ENCODE assay signal across 11 mouse cellular contexts in genomic region chr16:77332285-77332684, GRCm38 (mm10).
DNase-seq lines count a peak whose midpoint lies in the region; ATAC-seq lines count a peak whose summit lies in the region.
"Had no signal": no experiment of that assay in that cellular context is flagged by ENCODE, and none has a peak within 500 bp of the region (broad histone marks: within the 10 kb centered on the region; RNA-seq: fewer than 3 reads in every experiment).

No protein-coding gene starts in this region.

- DNase-seq in heart, adult 9 months (ENCODE audit: low spot score in 2 of 2), result no peak
- no peak for DNase-seq in adrenal gland, postnatal 10 days
- DNase-seq in urinary bladder, postnatal 10 days (ENCODE audit: low spot score), result no peak
- no peak for DNase-seq in gastrocnemius, adult 8-10 months (ENCODE audit: low spot score in 2 of 2)
- DNase-seq: gastrocnemius, postnatal 36 days; lung, postnatal 36 days; right cerebral cortex, adult 18-20 months had no signal

- no peaks in the 10 kb centered on the region for H3K9me3 ChIP-seq in heart, embryonic 12.5 days (replicated peaks)
- H3K9me3 ChIP-seq in forebrain, embryonic 12.5 days, result no peaks in the 10 kb centered on the region
- H3K9me3 ChIP-seq in kidney, embryonic 14.5 days (ENCODE audit: control insufficient read depth, low read length), result no peaks in the 10 kb centered on the region
- H3K9me3 ChIP-seq in midbrain, embryonic 16.5 days (replicated peaks; ENCODE audit: control insufficient read depth, low read length, poor library complexity, severe bottlenecking), result no peaks in the 10 kb centered on the region

- WGBS in heart, embryonic 12.5 days, result 81% methylated on average over 6 of the region's 6 CpGs
- 64% methylated on average over 6 of the region's 6 CpGs for WGBS in forebrain, embryonic 12.5 days
- WGBS in kidney, embryonic 14.5 days, result 52% methylated on average over 6 of the region's 6 CpGs
- WGBS in midbrain, embryonic 16.5 days, result 48% methylated on average over 6 of the region's 6 CpGs

- no peak overlapping the region for H3K27ac ChIP-seq in heart, embryonic 12.5 days (ENCODE audit: poor library complexity, severe bottlenecking)
- H3K27ac ChIP-seq in forebrain, embryonic 12.5 days, result peak overlapping the region; percentile 63
- peak overlapping the region; percentile 24; the same call in 1 of the 2 replicates for H3K27ac ChIP-seq in kidney, embryonic 14.5 days (ENCODE audit: low read depth, low read length)
- H3K27ac ChIP-seq in midbrain, embryonic 16.5 days (ENCODE audit: low read length), result peak overlapping the region; percentile 42; the same call in 1 of the 2 replicates

- H3K4me3 ChIP-seq in heart, embryonic 12.5 days, result no peak overlapping the region
- H3K4me3 ChIP-seq in forebrain, embryonic 12.5 days (replicated peaks), result peak overlapping the region; percentile 25
- H3K4me3 ChIP-seq in kidney, embryonic 14.5 days (ENCODE audit: low read length), result peak overlapping the region; percentile 4; the same call in 1 of the 2 replicates
- H3K4me3 ChIP-seq in midbrain, embryonic 16.5 days (ENCODE audit: low read depth, low read length), result no peak overlapping the region

- H3K9ac ChIP-seq in heart, embryonic 12.5 days, result no peak overlapping the region
- peak overlapping the region; percentile 33 for H3K9ac ChIP-seq in forebrain, embryonic 12.5 days
- 0 out of 2 replicates have a peak overlapping the region, but pooled peaks have one; percentile 4 for H3K9ac ChIP-seq in kidney, embryonic 14.5 days (ENCODE audit: low read depth, low read length)
- H3K9ac ChIP-seq in midbrain, embryonic 16.5 days (ENCODE audit: low read depth, low read length), result no peak overlapping the region

- H3K4me1 ChIP-seq in heart, embryonic 12.5 days (replicated peaks), result peaks cover 3% of the 10 kb centered on the region; the same call in 1 of the 2 replicates
- peaks cover 36% of the 10 kb centered on the region for H3K4me1 ChIP-seq in forebrain, embryonic 12.5 days
- 0 out of 2 replicates have a peak, but pooled peaks cover 8% of the 10 kb centered on the region for H3K4me1 ChIP-seq in kidney, embryonic 14.5 days (ENCODE audit: control insufficient read depth, insufficient read depth, low read length)
- peaks cover 21% of the 10 kb centered on the region for H3K4me1 ChIP-seq in midbrain, embryonic 16.5 days (ENCODE audit: control insufficient read depth, insufficient read depth, low read length)

- H3K36me3 ChIP-seq in heart, embryonic 12.5 days, result peaks cover 19% of the 10 kb centered on the region
- H3K36me3 ChIP-seq in forebrain, embryonic 12.5 days (replicated peaks), result peaks cover 13% of the 10 kb centered on the region
- H3K36me3 ChIP-seq in kidney, embryonic 14.5 days (ENCODE audit: control insufficient read depth, insufficient read depth, low read length), result no peaks in the 10 kb centered on the region; the same call in 1 of the 2 replicates
- no peaks in the 10 kb centered on the region for H3K36me3 ChIP-seq in midbrain, embryonic 16.5 days (ENCODE audit: control insufficient read depth, insufficient read depth, low read length)

- 0 out of 2 replicates have a peak overlapping the region, but pooled peaks have one; percentile 2 for H3K4me2 ChIP-seq in heart, embryonic 12.5 days
- peak overlapping the region; percentile 47 for H3K4me2 ChIP-seq in forebrain, embryonic 12.5 days
- H3K4me2 ChIP-seq in kidney, embryonic 14.5 days (replicated peaks; ENCODE audit: low read depth, low read length), result peak overlapping the region; percentile 21
- peak overlapping the region; percentile 36 for H3K4me2 ChIP-seq in midbrain, embryonic 16.5 days (ENCODE audit: low read length)

- ATAC-seq in heart, embryonic 12.5 days (ENCODE audit: insufficient number of reproducible peaks, low FRiP score), result no peak
- ATAC-seq in forebrain, embryonic 12.5 days (ENCODE audit: low FRiP score), result no peak
- ATAC-seq in kidney, embryonic 14.5 days (ENCODE audit: low FRiP score, low TSS enrichment), result no peak
- peak; percentile 57; the same call in 1 of the 2 replicates for ATAC-seq in midbrain, embryonic 16.5 days

- H3K27me3 ChIP-seq in heart, embryonic 12.5 days (replicated peaks), result no peaks in the 10 kb centered on the region
- H3K27me3 ChIP-seq in forebrain, embryonic 12.5 days, result no peaks in the 10 kb centered on the region
- no peaks in the 10 kb centered on the region for H3K27me3 ChIP-seq in kidney, embryonic 14.5 days (ENCODE audit: control insufficient read depth, insufficient read depth, low read length)
- H3K27me3 ChIP-seq in midbrain, embryonic 16.5 days (ENCODE audit: control insufficient read depth, insufficient read depth, low read depth, low read length), result no peaks in the 10 kb centered on the region

Comparison
In these comparisons a context has a peak if more than half of its experiments do, and no peak if none do; other contexts are left out.
1. H3K4me3 ChIP-seq: peak in forebrain, embryonic 12.5 days (single experiment) and kidney, embryonic 14.5 days (single experiment); none in heart, embryonic 12.5 days (single experiment) and midbrain, embryonic 16.5 days (single experiment).
2. H3K9ac ChIP-seq: peak in forebrain, embryonic 12.5 days (single experiment) and kidney, embryonic 14.5 days (single experiment); none in heart, embryonic 12.5 days (single experiment) and midbrain, embryonic 16.5 days (single experiment).
3. Peak in every context shown above with its lines, with median percentiles within 50 percentile points of each other: H3K4me2 ChIP-seq.